Mouse (Mus musculus) liver, adult 2 months (tissue): ENCODE results near the gene Galns.
"Not testable (repeated sequence)": the region's sequence is repeated elsewhere in the genome, so short reads cannot be mapped to it uniquely, and the experiment has no call there.

ENCODE experiments used
- CTCF ChIP-seq: fragments of 200-500 bp; IDR thresholded peaks from 2 replicates; pipeline ENCODE4 v1.5.1; 2011; ENCODE audit warnings: low read depth, low read length, control low read depth
- POLR2A ChIP-seq: fragments of 200-500 bp; IDR thresholded peaks from 2 replicates; pipeline ENCODE4 v1.6.1; 2011; ENCODE audit warnings: low read length, control low read depth; ENCODE audit not compliant: insufficient read depth; ENCODE audit errors: extremely low read depth

DNA sequence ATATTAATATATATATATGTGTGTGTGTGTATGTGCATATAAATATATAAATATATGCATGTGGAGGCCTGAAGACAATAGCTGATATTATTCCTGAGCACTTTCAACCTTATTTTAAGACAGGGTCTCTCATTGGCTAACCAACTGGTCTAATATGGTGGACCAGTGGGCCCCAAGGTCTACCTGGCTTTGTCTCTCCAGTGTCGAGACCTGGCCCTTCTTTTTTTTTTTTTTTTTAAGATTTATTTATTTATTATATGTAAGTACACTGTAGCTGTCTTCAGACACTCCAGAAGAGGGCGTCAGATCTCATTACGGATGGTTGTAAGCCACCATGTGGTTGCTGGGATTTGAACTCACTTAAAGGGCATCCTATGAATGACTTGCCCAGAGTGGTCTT lies 20.9 kb upstream of the Galns start:
- not testable (repeated sequence) for TF ChIP-seq CTCF, POLR2A
